Mouse (Mus musculus) megakaryocyte, embryonic 14.5 days (primary cell): ENCODE results near the gene Dupd1.

Source experiments
- FLI1 ChIP-seq: IDR thresholded peaks from 2 replicates; pipeline ENCODE4 v1.6.1; 2012; ENCODE audit warnings: low read length, inconsistent platforms, mixed read lengths
- GATA1 ChIP-seq: IDR thresholded peaks from 3 replicates; pipeline ENCODE4 v1.6.1; 2012; ENCODE audit warnings: mixed read lengths, low read length, inconsistent platforms, borderline replicate concordance

DNA sequence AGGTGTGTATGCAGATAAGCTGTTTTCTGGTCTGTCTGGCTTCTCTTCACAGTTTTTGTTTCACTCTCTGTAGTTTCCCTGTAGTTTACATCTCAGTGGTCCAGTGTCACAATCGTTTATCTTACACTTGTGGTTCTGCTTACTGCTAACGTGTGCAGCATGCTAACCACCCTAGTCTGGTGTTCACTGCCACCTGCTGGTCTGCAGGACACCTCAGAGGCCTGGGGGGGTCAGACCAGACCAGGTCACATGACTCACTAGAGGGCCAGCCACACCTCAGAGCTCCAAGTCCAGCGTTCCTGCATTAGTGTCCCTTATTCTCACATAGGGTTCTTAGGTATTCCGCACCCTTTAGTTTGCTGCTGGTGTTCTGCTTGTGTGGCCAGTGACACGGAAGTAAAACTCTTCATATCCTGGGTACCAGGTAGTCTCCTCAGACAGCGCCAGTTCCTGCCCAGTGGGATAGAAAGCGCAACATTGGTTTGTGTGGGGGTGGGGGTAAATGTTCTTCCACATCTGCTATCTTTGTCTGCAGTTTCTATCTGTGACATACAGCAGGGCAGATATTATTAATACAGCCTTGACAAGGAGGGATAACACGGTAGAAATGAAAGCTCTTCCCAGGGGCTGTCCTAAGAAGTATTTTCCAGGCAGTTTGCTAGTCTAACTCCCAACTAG lies 51.8 kb downstream of the Dupd1 start:
- no peak for TF ChIP-seq FLI1
- TF ChIP-seq GATA1 = no peak
